Mouse (Mus musculus): ENCODE measurements around the gene Gm10770. TPM values are rescaled to one million over a fixed set of nuclear protein-coding genes. Genes with fewer than 3 reads are reported as not detected.
"Not testable (repeated sequence)": the region's sequence is repeated elsewhere in the genome, so short reads cannot be mapped to it uniquely, and the experiment has no call there.

The Gm10770 gene
- polyA plus RNA-seq, 1 experiment = not detected

- Histone ChIP-seq H3K79me2 (ENCODE audit: control insufficient read depth, insufficient read depth) (no peaks in the 10 kb centered on the region), H3K4me3 (no peak overlapping the region), H3ac (ENCODE audit: control insufficient read depth, insufficient read length) (no peak overlapping the region), H3K36me3 (ENCODE audit: control insufficient read depth, insufficient read depth) (no peaks in the 10 kb centered on the region), H3K27me3 (ENCODE audit: control insufficient read depth, insufficient read depth, insufficient read length) (no peaks in the 10 kb centered on the region), H3K4me2 (ENCODE audit: low read depth) (no peak overlapping the region)
- TF ChIP-seq E2F4 (IDR thresholded peaks at IDR 0.05; ENCODE audit: insufficient read depth) = no peak
- no peak for TF ChIP-seq CEBPB (IDR thresholded peaks at IDR 0.05; ENCODE audit: insufficient read depth, poor library complexity, severe bottlenecking)
- TF ChIP-seq TCF12 (IDR thresholded peaks at IDR 0.05; ENCODE audit: insufficient read depth, poor library complexity, severe bottlenecking) = no peak
- TF ChIP-seq TCF3 (IDR thresholded peaks at IDR 0.05; ENCODE audit: insufficient read length, low read depth) = no peak
- no peak for TF ChIP-seq MYOG (IDR thresholded peaks at IDR 0.05; ENCODE audit: control insufficient read depth in 1 of 3, insufficient read depth in 1 of 3, insufficient read length in 2 of 3, low read depth in 2 of 3)
- no peak for TF ChIP-seq POLR2AphosphoS2 (IDR thresholded peaks at IDR 0.05; ENCODE audit: insufficient read length, low read depth)
- no peak for TF ChIP-seq POLR2A (IDR thresholded peaks at IDR 0.05; ENCODE audit: insufficient read length, low read depth)
- no peak for TF ChIP-seq MAX (IDR thresholded peaks at IDR 0.05; ENCODE audit: low read depth)
- no peak for TF ChIP-seq SRF (IDR thresholded peaks at IDR 0.05; ENCODE audit: control insufficient read depth, insufficient read length, low read depth)
- TF ChIP-seq REST (IDR thresholded peaks at IDR 0.05; ENCODE audit: insufficient read depth, insufficient read length) = no peak
- no peak for TF ChIP-seq USF1 (IDR thresholded peaks at IDR 0.05; ENCODE audit: low read depth)
- no peak for TF ChIP-seq MYOD1 (IDR thresholded peaks at IDR 0.05; ENCODE audit: control insufficient read depth in 1 of 3, insufficient read length in 2 of 3, low read depth in 2 of 3)
These were observed 12.8 kb downstream of the Gm10770 start for GRCm38 (mm10) chr2:150166703-150167102.

GRCm38 (mm10) chr2:150136435-150136897 lies 43.0 kb downstream of the Gm10770 start, which contains the start of gene Zfp120:
TSS of gene Zfp120 (minus strand) at chr2:150136708.
- Histone ChIP-seq H3K4me3 (peak within 1 kb of the TSS; percentile 47), H3ac (ENCODE audit: control insufficient read depth, insufficient read length) (peak within 1 kb of the TSS; percentile 34), H3K36me3 (ENCODE audit: control insufficient read depth, insufficient read depth) (no peaks in the 10 kb centered on the region), H3K27me3 (ENCODE audit: control insufficient read depth, insufficient read depth, insufficient read length) (no peaks in the 10 kb centered on the region), H3K4me2 (ENCODE audit: low read depth) (peak within 1 kb of the TSS; percentile 84), H3K79me2 (ENCODE audit: control insufficient read depth, insufficient read depth) (peaks cover 7% of the 10 kb centered on the region)
- TF ChIP-seq POLR2A (IDR thresholded peaks at IDR 0.05; ENCODE audit: insufficient read length, low read depth) (no peak), REST (IDR thresholded peaks at IDR 0.05; ENCODE audit: insufficient read depth, insufficient read length) (no peak), TCF12 (IDR thresholded peaks at IDR 0.05; ENCODE audit: insufficient read depth, poor library complexity, severe bottlenecking) (no peak), TCF3 (IDR thresholded peaks at IDR 0.05; ENCODE audit: insufficient read length, low read depth) (no peak)

- H3K36me3 ChIP-seq (ENCODE audit: control insufficient read depth, insufficient read depth) = no peaks in the 10 kb centered on the region
- H3K79me2 ChIP-seq (ENCODE audit: control insufficient read depth, insufficient read depth) = peaks cover 14% of the 10 kb centered on the region
- no peaks in the 10 kb centered on the region for H3K27me3 ChIP-seq (ENCODE audit: control insufficient read depth, insufficient read depth, insufficient read length)
- no peak overlapping the region for H3K4me2 ChIP-seq (ENCODE audit: low read depth)
- no peak for TF ChIP-seq MYOG (IDR thresholded peaks at IDR 0.05; ENCODE audit: control insufficient read depth in 1 of 3, insufficient read depth in 1 of 3, insufficient read length in 2 of 3, low read depth in 2 of 3)
- no peak for TF ChIP-seq POLR2AphosphoS2 (IDR thresholded peaks at IDR 0.05; ENCODE audit: insufficient read length, low read depth)
- TF ChIP-seq REST (IDR thresholded peaks at IDR 0.05; ENCODE audit: insufficient read depth, insufficient read length) = no peak
- TF ChIP-seq MAX (IDR thresholded peaks at IDR 0.05; ENCODE audit: low read depth) = no peak
- no peak for TF ChIP-seq USF1 (IDR thresholded peaks at IDR 0.05; ENCODE audit: low read depth)
- no peak for TF ChIP-seq SRF (IDR thresholded peaks at IDR 0.05; ENCODE audit: control insufficient read depth, insufficient read length, low read depth)
- no peak for TF ChIP-seq TCF12 (IDR thresholded peaks at IDR 0.05; ENCODE audit: insufficient read depth, poor library complexity, severe bottlenecking)
- TF ChIP-seq TCF3 (IDR thresholded peaks at IDR 0.05; ENCODE audit: insufficient read length, low read depth) = no peak
- TF ChIP-seq E2F4 (IDR thresholded peaks at IDR 0.05; ENCODE audit: insufficient read depth) = no peak
- no peak for TF ChIP-seq POLR2A (IDR thresholded peaks at IDR 0.05; ENCODE audit: insufficient read length, low read depth)
- TF ChIP-seq MYOD1 (IDR thresholded peaks at IDR 0.05; ENCODE audit: control insufficient read depth in 1 of 3, insufficient read length in 2 of 3, low read depth in 2 of 3) = no peak
- H3K4me3 ChIP-seq = no peak overlapping the region
- H3ac ChIP-seq (ENCODE audit: control insufficient read depth, insufficient read length) = no peak overlapping the region
These were observed 46.7 kb downstream of the Gm10770 start for GRCm38 (mm10) chr2:150132773-150133172.

GRCm38 (mm10) chr2:150132002-150132401 lies 47.5 kb downstream of the Gm10770 start:
- not testable (repeated sequence) for H3K4me2 ChIP-seq (ENCODE audit: low read depth); H3ac ChIP-seq (ENCODE audit: control insufficient read depth, insufficient read length); H3K36me3 ChIP-seq (ENCODE audit: control insufficient read depth, insufficient read depth); H3K4me3 ChIP-seq; H3K27me3 ChIP-seq (ENCODE audit: control insufficient read depth, insufficient read depth, insufficient read length)
- TF ChIP-seq CEBPB (IDR thresholded peaks at IDR 0.05; ENCODE audit: insufficient read depth, poor library complexity, severe bottlenecking) = 0 out of 2 replicates have a peak, but pooled peaks have one; percentile 23
- H3K79me2 ChIP-seq (ENCODE audit: control insufficient read depth, insufficient read depth) = peaks cover 14% of the 10 kb centered on the region

Other genes with a start within 250 kb of the Gm10770 start
- gene Zfp120, start 43.0 kb downstream of the Gm10770 start, polyA plus RNA-seq (2012; fragmentation: generic; extraction: Trizol) = 2.3 TPM
- 0.90 TPM for gene Gm14139, start 2.1 kb upstream of the Gm10770 start, polyA plus RNA-seq (2012; fragmentation: generic; extraction: Trizol)
- 0.46 TPM for gene Zfp937, start 38.4 kb upstream of the Gm10770 start, polyA plus RNA-seq (2012; fragmentation: generic; extraction: Trizol)
- gene Gm21994, start 75.9 kb upstream of the Gm10770 start, polyA plus RNA-seq (2012; fragmentation: generic; extraction: Trizol) = 0.77 TPM
- 0.02 TPM for gene Gm14124, start 77.8 kb upstream of the Gm10770 start, polyA plus RNA-seq (2012; fragmentation: generic; extraction: Trizol)
- gene Gm10130, start 144.0 kb upstream of the Gm10770 start, polyA plus RNA-seq (2012; fragmentation: generic; extraction: Trizol) = not detected
- 1.1 TPM for gene 3300002I08Rik, start 183.1 kb upstream of the Gm10770 start, polyA plus RNA-seq (2012; fragmentation: generic; extraction: Trizol)

Measured in myocyte (in vitro differentiated cells).